Mouse (Mus musculus): ENCODE data around the gene Zmynd8. TPM values are rescaled to one million over a fixed set of nuclear protein-coding genes. Genes with fewer than 3 reads are reported as not detected.

Zmynd8 gene
- polyA plus RNA-seq, 1 experiment: 20.7 TPM

DNA sequence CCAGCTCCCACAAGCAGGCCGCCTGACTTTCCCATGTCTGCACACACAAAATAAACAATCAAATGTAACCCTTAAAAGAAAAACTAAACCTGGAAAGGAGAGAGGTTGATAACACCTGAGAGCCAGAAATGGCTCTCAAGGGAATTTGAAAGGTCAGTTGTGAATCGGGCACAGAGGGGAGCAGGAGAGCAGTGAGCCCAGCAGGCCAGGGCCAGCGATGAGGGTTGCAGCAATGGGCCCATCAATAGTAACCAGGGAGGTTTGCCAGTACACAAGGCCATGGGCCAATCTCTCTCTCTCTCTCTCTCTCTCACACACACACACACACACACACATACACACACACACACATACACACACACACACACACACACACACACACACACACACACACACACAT lies 34.0 kb downstream of the Zmynd8 start:
- Histone ChIP-seq H3K4me3 (ENCODE audit: insufficient read depth, poor library complexity, severe bottlenecking) (no peak overlapping the region), H3K79me2 (ENCODE audit: control insufficient read depth, insufficient read depth) (peaks cover 100% of the 10 kb centered on the region), H3K36me3 (ENCODE audit: control insufficient read depth, insufficient read depth) (peaks cover 47% of the 10 kb centered on the region), H3K79me3 (ENCODE audit: low read depth) (peaks cover 85% of the 10 kb centered on the region), H3K27me3 (ENCODE audit: control insufficient read depth, insufficient read depth, insufficient read length) (no peaks in the 10 kb centered on the region), H3ac (ENCODE audit: control insufficient read depth, insufficient read length, low read depth) (no peak overlapping the region)
- TF ChIP-seq MYOD1 (IDR thresholded peaks at IDR 0.05; ENCODE audit: control insufficient read depth, insufficient read length, low read depth) (no peak), MAX (IDR thresholded peaks at IDR 0.05) (no peak), USF1 (IDR thresholded peaks at IDR 0.05; ENCODE audit: low read depth) (no peak), FOSL1 (IDR thresholded peaks at IDR 0.05; ENCODE audit: insufficient read depth, low read length, poor library complexity, severe bottlenecking) (no peak), CTCF (IDR thresholded peaks at IDR 0.05; ENCODE audit: control insufficient read depth, insufficient read depth, insufficient read length) (no peak), CEBPB (IDR thresholded peaks at IDR 0.05; ENCODE audit: low read depth) (no peak), MYOG (IDR thresholded peaks at IDR 0.05; ENCODE audit: control insufficient read depth, extremely low read depth, insufficient read length) (no peak)

- Histone ChIP-seq H3K36me3 (ENCODE audit: control insufficient read depth, insufficient read depth) (peaks cover 32% of the 10 kb centered on the region), H3K79me2 (ENCODE audit: control insufficient read depth, insufficient read depth) (peaks cover 100% of the 10 kb centered on the region), H3K27me3 (ENCODE audit: control insufficient read depth, insufficient read depth, insufficient read length) (no peaks in the 10 kb centered on the region), H3K79me3 (ENCODE audit: low read depth) (peaks cover 71% of the 10 kb centered on the region), H3ac (ENCODE audit: control insufficient read depth, insufficient read length, low read depth) (no peak overlapping the region), H3K4me3 (ENCODE audit: insufficient read depth, poor library complexity, severe bottlenecking) (no peak overlapping the region)
- TF ChIP-seq CTCF (IDR thresholded peaks at IDR 0.05; ENCODE audit: control insufficient read depth, insufficient read depth, insufficient read length) (no peak), CEBPB (IDR thresholded peaks at IDR 0.05; ENCODE audit: low read depth) (no peak), FOSL1 (IDR thresholded peaks at IDR 0.05; ENCODE audit: insufficient read depth, low read length, poor library complexity, severe bottlenecking) (no peak), MYOG (IDR thresholded peaks at IDR 0.05; ENCODE audit: control insufficient read depth, extremely low read depth, insufficient read length) (no peak), MAX (IDR thresholded peaks at IDR 0.05) (no peak), USF1 (IDR thresholded peaks at IDR 0.05; ENCODE audit: low read depth) (no peak), MYOD1 (IDR thresholded peaks at IDR 0.05; ENCODE audit: control insufficient read depth, insufficient read length, low read depth) (no peak)
Observed at GRCm38 (mm10) chr2:165861683-165862594, 36.9 kb downstream of the Zmynd8 start.

GRCm38 (mm10) chr2:165860962-165861682 lies 37.7 kb downstream of the Zmynd8 start:
- H3K79me3 ChIP-seq (ENCODE audit: low read depth): peaks cover 63% of the 10 kb centered on the region
- H3K27me3 ChIP-seq (ENCODE audit: control insufficient read depth, insufficient read depth, insufficient read length): no peaks in the 10 kb centered on the region
- no peak overlapping the region for H3ac ChIP-seq (ENCODE audit: control insufficient read depth, insufficient read length, low read depth)
- H3K79me2 ChIP-seq (ENCODE audit: control insufficient read depth, insufficient read depth): peaks cover 93% of the 10 kb centered on the region
- H3K36me3 ChIP-seq (ENCODE audit: control insufficient read depth, insufficient read depth): peaks cover 24% of the 10 kb centered on the region
- H3K4me3 ChIP-seq (ENCODE audit: insufficient read depth, poor library complexity, severe bottlenecking): no peak overlapping the region
- TF ChIP-seq CTCF (IDR thresholded peaks at IDR 0.05; ENCODE audit: control insufficient read depth, insufficient read depth, insufficient read length) (no peak), FOSL1 (IDR thresholded peaks at IDR 0.05; ENCODE audit: insufficient read depth, low read length, poor library complexity, severe bottlenecking) (no peak), USF1 (IDR thresholded peaks at IDR 0.05; ENCODE audit: low read depth) (no peak), MYOD1 (IDR thresholded peaks at IDR 0.05; ENCODE audit: control insufficient read depth, insufficient read length, low read depth) (no peak), MYOG (IDR thresholded peaks at IDR 0.05; ENCODE audit: control insufficient read depth, extremely low read depth, insufficient read length) (no peak)

DNA sequence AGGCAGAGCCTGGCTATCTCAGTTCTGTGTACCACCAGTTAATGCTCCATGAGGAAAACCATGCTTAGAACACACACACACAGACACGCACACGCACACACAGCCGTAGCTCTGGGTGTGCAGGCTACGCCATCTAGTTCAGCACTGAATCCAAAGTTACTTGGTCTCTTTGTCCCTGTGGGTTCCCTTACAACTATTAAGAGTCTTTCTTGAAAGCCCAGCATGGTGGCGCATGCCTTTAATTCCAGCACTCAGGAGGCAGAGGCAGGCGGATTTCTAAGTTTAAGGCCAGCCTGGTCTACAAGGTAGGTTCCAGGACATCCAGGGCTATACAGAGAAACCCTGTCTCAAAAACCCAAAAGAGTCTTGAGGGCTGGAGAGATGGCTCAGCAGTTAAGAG lies 38.4 kb downstream of the Zmynd8 start:
- H3K79me3 ChIP-seq (ENCODE audit: low read depth): peaks cover 56% of the 10 kb centered on the region
- peaks cover 21% of the 10 kb centered on the region for H3K36me3 ChIP-seq (ENCODE audit: control insufficient read depth, insufficient read depth)
- peaks cover 87% of the 10 kb centered on the region for H3K79me2 ChIP-seq (ENCODE audit: control insufficient read depth, insufficient read depth)
- no peak overlapping the region for H3K4me3 ChIP-seq (ENCODE audit: insufficient read depth, poor library complexity, severe bottlenecking)
- TF ChIP-seq MYOD1 (IDR thresholded peaks at IDR 0.05; ENCODE audit: control insufficient read depth, insufficient read length, low read depth) (no peak), CEBPB (IDR thresholded peaks at IDR 0.05; ENCODE audit: low read depth) (no peak), MAX (IDR thresholded peaks at IDR 0.05) (no peak), USF1 (IDR thresholded peaks at IDR 0.05; ENCODE audit: low read depth) (no peak), CTCF (IDR thresholded peaks at IDR 0.05; ENCODE audit: control insufficient read depth, insufficient read depth, insufficient read length) (no peak), FOSL1 (IDR thresholded peaks at IDR 0.05; ENCODE audit: insufficient read depth, low read length, poor library complexity, severe bottlenecking) (no peak), MYOG (IDR thresholded peaks at IDR 0.05; ENCODE audit: control insufficient read depth, extremely low read depth, insufficient read length) (no peak)
- no peak overlapping the region for H3ac ChIP-seq (ENCODE audit: control insufficient read depth, insufficient read length, low read depth)
- H3K27me3 ChIP-seq (ENCODE audit: control insufficient read depth, insufficient read depth, insufficient read length): no peaks in the 10 kb centered on the region

DNA sequence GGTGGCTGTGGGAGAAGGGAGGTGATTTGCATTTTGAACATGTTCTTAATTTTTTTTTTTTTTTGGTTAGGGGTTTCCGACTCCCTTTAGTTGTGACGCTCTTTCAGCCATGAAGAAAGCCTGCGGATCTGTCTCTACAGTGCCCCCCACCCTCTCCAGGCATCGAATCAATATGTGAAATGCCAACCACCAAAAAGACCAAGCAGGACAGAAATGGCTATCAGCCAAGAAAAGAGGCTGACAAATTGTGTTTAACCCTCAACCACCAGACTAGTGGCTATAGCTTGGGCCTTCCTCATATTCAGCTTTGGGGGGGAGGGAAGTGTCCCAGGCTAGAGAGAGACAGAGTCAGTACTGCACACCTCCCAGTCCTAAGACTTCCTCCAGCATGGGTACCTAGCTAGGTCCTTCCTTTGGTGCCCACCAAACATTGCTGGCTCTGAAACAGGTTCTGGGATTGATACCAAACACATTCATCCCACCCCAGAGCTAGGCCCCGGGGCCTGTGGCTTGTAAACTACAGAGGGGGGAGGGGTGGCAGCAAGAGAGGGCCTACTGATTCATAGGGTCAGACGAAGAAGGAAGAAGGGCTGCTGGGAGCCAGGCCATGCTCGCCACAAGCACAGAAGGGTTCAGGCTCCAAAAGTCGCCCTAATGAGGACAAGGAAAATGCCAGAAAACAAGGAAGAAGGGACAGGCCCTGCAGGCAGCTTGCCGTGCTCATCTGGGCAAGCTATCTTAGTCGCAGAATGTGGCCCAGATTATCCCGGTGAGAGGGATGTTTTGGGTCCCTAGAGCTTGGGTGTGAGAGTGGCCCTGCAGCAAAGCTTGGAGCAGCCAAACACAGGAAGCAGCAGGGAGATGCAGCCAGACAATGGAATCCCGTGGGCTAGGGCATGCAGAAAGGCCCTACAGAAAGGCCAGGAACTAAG lies 40.1 kb downstream of the Zmynd8 start:
- Histone ChIP-seq H3K36me3 (ENCODE audit: control insufficient read depth, insufficient read depth) (peaks cover 14% of the 10 kb centered on the region), H3K79me3 (ENCODE audit: low read depth) (peaks cover 56% of the 10 kb centered on the region), H3K4me3 (ENCODE audit: insufficient read depth, poor library complexity, severe bottlenecking) (no peak overlapping the region), H3K27me3 (ENCODE audit: control insufficient read depth, insufficient read depth, insufficient read length) (no peaks in the 10 kb centered on the region), H3K79me2 (ENCODE audit: control insufficient read depth, insufficient read depth) (peaks cover 87% of the 10 kb centered on the region), H3ac (ENCODE audit: control insufficient read depth, insufficient read length, low read depth) (no peak overlapping the region)
- TF ChIP-seq MYOG (IDR thresholded peaks at IDR 0.05; ENCODE audit: control insufficient read depth, extremely low read depth, insufficient read length) (no peak), USF1 (IDR thresholded peaks at IDR 0.05; ENCODE audit: low read depth) (no peak), MAX (IDR thresholded peaks at IDR 0.05) (no peak), FOSL1 (IDR thresholded peaks at IDR 0.05; ENCODE audit: insufficient read depth, low read length, poor library complexity, severe bottlenecking) (no peak), MYOD1 (IDR thresholded peaks at IDR 0.05; ENCODE audit: control insufficient read depth, insufficient read length, low read depth) (no peak), CTCF (IDR thresholded peaks at IDR 0.05; ENCODE audit: control insufficient read depth, insufficient read depth, insufficient read length) (no peak)
